Mouse (Mus musculus): Measurements from ENCODE around the gene Tat. TPM values are rescaled to one million over a fixed set of nuclear protein-coding genes. Genes with fewer than 3 reads are reported as not detected.
"Not testable (repeated sequence)": the region's sequence is repeated elsewhere in the genome, so short reads cannot be mapped to it uniquely, and the experiment has no call there.

Gene Tat
- total RNA-seq, 1 experiment from 2014 or later = not detected

DNA sequence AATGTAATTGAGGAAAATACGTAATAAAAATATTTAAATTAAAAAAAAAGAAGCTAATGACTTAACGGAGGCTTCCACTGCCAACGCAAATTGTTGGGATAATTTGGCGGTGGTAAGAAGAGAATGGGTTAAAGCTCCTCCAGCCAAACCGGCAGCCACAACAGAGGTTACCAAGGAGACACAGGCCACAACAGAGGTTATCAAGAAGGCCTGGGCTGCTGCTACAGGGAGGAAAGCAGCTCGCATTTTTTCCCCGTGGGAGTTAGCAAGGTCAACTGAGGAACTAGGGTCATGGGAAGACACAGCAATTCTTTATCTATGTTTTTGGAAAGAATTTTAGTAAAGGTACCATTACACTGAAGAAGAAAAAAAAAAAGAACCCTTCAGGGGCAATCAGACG lies 43.5 kb downstream of the Tat start:
- not testable (repeated sequence) for ATAC-seq (replicated peaks; ENCODE audit: insufficient number of reproducible peaks, low FRiP score, low TSS enrichment, poor library complexity, severe bottlenecking)

GRCm38 (mm10) chr8:110034331-110034730 lies 44.1 kb downstream of the Tat start:
- no peak for ATAC-seq (replicated peaks; ENCODE audit: insufficient number of reproducible peaks, low FRiP score, low TSS enrichment, poor library complexity, severe bottlenecking)

DNA sequence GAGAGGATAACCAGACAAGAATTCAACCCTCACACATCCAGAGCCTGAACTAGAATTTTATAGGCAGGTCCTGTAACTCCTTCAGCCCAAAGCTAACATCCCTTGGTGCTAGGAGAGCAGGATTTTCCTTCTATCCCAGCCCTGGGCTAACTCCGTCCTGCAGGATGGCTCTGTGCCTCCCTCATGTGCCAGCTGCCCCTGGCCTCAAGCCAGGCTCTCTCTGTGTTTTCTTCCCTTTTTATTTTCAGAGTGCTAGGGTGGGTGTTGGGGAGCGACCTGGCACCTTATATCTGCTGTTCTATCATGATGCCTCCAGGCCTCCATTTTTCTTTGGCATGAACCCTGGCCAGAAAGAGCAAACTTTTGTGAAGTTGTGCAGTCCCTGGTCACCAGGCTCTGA lies 45.9 kb downstream of the Tat start:
- no peak for ATAC-seq (replicated peaks; ENCODE audit: insufficient number of reproducible peaks, low FRiP score, low TSS enrichment, poor library complexity, severe bottlenecking)

DNA sequence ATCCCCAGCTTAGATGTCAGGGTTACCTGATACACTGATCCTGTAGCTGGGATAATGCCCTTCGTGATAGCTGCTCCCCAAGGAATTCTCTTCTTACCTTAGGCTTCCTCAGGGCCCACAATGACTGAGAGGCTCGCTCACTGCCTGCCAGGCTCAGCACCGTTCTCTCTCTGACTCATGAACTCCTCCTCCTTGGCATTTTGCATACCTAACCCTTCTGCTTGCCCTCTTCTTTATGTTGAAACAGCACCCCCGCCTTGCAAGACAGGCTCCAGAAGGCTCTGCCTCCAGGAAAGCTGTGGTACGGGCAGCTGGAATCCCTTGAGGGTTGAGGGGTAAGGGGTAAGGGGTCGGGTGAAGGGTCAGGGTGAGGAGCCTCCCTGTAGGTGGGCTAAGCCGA lies 49.0 kb downstream of the Tat start:
- no peak for ATAC-seq (replicated peaks; ENCODE audit: insufficient number of reproducible peaks, low FRiP score, low TSS enrichment, poor library complexity, severe bottlenecking)

DNA sequence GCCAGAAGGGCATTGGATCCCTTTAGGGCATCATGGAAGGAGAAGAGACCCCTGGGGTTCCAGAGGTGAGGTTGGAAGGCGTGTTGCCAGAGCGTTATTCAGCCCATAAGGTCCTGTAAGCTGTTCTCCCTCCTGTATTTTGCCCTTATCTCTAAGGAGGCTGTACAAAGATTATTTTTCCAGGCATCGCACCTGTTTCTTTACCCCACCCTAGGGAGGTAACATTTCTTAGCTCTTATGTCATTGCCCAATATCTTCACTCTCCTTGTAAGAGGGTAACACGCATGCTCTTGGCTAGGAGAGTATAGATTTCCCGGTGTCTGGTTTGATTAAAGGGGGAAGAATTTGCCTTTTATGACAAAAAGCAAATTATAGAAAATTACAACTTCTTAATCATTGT lies 49.4 kb downstream of the Tat start, which contains the start of gene Chst4:
Gene Chst4 (minus strand): TSS at position 82 of the 400 bp plus-strand sequence.
- no peak for ATAC-seq (replicated peaks; ENCODE audit: insufficient number of reproducible peaks, low FRiP score, low TSS enrichment, poor library complexity, severe bottlenecking)

DNA sequence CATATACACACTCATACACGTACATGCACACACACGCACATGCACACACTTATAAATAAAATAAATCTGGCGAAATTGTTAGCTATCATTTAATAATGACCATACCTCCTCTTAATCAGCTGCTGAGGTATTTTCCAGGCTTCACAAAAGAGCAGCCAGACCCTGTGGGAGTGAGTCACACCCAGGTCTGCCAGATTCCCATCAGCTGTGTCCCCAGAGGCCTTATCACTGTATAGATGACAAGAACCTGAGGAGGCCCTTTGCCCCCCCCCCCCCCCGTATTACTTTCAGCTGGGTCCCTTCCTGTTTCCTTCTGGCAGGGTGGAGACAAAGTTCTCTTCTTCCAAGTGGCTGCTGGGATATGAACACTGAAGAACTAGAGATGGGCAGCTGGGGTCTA lies 50.3 kb downstream of the Tat start:
- no peak for ATAC-seq (replicated peaks; ENCODE audit: insufficient number of reproducible peaks, low FRiP score, low TSS enrichment, poor library complexity, severe bottlenecking)

Other genes starting within 250 kb of the Tat start
- gene Ap1g1, start 211.9 kb upstream of the Tat start, total RNA-seq (2017) = 56.2 to 94.9 TPM (median 71.5 TPM) in 3 replicates
- 7.3 to 11.4 TPM (median 9.1 TPM) in 3 replicates for gene Phlpp2, start 121.9 kb upstream of the Tat start, total RNA-seq (2017)
- gene Marveld3, start 28.2 kb upstream of the Tat start, total RNA-seq (2017) = not detected in 3 replicates
- gene Chst4, start 49.3 kb downstream of the Tat start, total RNA-seq (2017) = not detected in 3 replicates
- 1.1 TPM in 1 of 3 replicates, not detected in the others for gene Zfp612, start 89.3 kb downstream of the Tat start, total RNA-seq (2017)
- not detected in 3 replicates for gene Gm21964, start 110.8 kb downstream of the Tat start, total RNA-seq (2017)
- gene Gm17720, start 112.3 kb downstream of the Tat start, total RNA-seq (2017) = not detected in 3 replicates
- gene Calb2, start 177.8 kb downstream of the Tat start, total RNA-seq (2017) = not detected in 3 replicates
- 5.8 to 7.7 TPM (median 7.2 TPM) in 3 replicates for gene Cmtr2, start 225.2 kb downstream of the Tat start, total RNA-seq (2017)